Mouse (Mus musculus) induced T-regulatory cell, adult 2 months (primary cell): ENCODE data around the gene Dlx4.

ENCODE experiments used
- DNase-seq: peaks from one replicate; pipeline ENCODE4 v3.0.0-alpha.2; 2012; ENCODE audit warnings: low read depth

The Dlx4 gene

DNA sequence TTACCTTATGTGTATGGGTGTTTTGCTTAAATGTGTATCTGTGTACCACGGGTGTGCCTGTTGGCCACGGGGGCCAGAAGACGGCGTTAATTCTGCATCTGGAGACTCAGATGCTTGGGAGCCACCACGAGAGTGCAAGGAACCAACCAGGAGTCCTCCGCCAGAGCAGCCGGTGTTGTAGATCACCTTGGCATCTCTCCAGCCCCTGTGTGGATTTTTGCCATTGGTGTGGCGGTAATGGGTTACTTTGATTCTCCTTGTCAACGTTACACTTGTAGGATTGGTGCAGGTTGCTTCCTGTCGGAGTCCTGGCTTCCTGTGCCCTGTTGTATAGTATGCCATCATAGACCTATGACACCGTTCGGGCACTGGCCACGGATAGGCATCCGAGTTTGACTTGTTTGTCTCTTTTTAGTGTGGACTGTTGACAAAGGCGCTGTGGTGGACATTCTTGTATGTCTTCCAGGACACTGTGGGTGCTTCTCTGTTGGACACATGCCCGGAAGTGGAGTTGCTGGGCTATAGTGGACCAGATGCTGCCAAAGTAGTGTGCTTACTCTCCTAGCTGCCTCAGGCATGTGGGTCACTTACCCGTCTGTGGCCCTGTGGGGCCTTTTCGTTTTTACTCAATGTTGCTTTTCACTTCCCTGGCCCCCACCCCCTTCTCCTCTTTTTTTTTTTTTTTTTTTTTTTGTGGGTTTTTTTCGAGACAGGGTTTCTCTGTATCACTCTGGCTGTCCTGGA lies 43.7 kb downstream of the Dlx4 start:
- DNase-seq = no peak

DNA sequence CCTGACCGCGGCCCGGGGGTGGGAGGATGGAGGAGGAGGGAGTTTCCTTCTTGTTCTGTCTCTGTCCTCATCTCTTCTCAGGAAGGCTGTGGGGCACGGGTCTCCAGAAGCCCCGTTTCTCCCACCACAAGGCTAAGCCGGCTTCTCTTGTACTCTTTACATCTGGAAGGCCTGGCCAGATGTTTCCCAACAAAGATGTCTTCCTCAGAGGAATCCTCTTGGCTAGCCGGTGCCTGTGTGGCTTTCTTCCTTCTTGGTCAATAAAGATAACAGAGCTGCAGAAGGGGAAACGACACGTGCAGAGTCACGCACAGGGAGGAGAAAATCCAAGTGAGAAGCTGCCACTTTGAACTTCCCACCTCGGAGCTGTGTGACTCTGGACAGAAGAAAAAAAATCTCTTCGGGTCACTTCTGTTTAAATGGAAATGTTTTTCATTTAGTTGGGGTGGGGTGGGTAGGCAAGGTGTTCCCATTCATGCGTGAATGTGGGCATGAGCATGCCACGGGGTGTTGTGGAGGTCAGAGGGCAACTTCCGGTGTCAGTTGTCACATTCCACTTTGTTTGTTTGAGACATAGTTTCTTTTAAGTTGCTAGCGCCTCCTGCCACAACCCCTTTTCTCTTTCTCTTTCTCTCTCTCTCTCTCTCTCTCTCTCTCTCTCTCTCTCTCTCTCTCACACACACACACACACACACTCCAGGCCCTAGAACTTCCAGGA lies 44.8 kb downstream of the Dlx4 start:
- no peak for DNase-seq

- DNase-seq = no peak
These were observed 45.7 kb downstream of the Dlx4 start for GRCm38 (mm10) chr11:95100393-95100792.

DNA sequence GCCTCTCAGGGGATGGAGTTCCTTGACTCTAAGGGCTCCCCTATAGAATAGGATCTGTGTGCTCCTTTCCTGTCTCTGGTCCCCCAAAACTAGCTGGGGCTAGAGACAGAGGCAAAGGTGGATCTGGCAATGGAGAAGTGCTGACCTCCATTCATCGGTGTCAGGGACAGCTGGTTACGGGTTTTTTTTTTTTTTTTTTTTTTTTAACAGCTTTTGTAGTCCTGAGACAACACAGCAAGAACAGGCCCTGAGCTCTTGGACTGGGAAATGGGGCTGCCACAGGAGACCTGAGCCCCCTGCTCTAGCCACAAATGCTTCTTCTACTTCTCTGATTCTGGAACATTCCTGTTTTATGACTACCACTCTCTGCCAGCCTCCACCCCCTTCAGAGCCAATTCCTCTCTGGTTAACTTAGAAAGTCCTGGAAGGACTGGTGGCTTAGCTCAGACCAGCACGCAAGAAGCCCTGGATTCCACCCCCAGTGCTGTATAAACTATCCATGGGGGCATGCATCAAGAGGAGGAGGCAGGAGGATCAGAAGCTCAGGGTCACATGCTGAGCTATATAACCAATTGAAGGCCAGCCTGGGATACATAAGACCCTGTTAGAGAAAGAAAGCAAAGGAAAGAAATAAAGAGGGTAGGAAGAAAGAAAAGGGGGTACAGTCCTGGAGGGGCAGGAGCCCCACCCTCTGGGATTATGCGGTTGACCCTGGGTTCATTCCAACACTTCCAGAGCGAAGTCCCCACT lies 47.5 kb downstream of the Dlx4 start:
- DNase-seq = no peak

GRCm38 (mm10) chr11:95097889-95098288 lies 48.2 kb downstream of the Dlx4 start:
- DNase-seq = no peak

DNA sequence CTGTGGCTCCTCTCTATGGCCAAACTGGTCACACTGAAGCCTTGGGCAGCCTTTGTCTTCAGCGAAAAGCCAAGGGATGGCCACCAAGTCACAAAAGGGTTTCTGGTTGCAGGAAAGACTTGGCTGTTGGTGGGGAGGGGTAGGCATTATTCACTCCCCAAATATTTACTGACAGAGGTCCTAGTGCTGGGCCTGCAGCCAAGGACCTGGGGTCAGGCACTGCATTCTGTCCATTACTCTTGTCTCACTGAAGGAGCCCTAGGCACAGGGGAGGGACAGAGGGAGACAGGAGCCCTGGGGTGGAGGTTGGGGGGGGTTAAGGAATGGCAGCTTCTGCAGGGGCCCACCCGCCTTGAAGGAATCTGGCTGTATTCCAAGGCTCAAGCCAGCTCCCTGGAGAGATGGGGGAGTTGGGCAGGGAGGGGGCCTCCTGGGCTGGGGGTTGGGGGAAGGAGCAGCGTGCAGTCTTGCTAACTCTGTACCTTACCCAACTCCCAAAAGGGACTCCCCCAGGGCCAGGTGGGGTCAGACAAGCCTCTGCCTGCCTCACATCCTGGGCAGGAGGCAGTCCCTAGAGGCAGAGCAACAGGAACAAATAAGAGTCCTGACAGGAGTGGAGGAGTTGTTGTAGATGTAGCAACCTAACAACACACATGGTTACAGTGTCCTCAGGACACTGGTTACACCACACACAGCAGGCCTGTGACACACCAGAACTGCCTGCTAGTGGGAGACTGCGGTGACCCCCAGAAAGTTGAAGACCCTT lies 49.3 kb downstream of the Dlx4 start:
- DNase-seq = no peak

GRCm38 (mm10) chr11:95095596-95095995 lies 50.5 kb downstream of the Dlx4 start:
- no peak for DNase-seq

DNA sequence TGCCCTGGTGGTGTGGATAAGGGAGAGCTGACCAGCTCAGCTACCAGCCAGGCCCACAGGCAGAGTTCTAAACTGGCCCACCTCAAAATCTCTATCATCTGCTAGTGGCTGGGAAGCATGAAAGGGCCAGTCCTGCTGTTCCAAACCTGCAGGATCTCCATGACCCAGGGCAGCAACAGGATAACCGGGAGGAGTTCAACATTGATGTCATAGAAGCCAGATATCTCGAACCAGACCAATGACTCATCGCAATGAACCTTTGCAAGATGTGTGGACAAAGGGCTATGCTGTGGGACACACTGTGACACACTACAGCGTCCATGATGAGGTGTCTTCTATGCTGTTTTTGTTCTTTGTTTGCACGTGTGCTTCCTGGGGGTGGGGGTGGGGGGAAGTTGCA lies 53.0 kb downstream of the Dlx4 start:
- no peak for DNase-seq
